Mouse (Mus musculus): ENCODE measurements at regions not wholly inside any gene's neighbourhood (a gene's known extent, or its start where the extent isn't known, plus 50 kb on each side); places are given as distances from the start of the nearest gene placed in this dataset.
A peak's percentile ranks its signal among the peaks of the same experiment; 100 is the strongest.

GRCm38 (mm10) chr19:18200105-18200782, 362.8 kb upstream of the Pcsk5 start:
- DNase-seq (ENCODE audit: low spot score in 2 of 2) = no peak
- Histone ChIP-seq H3K27ac (no peak overlapping the region), H3K4me3 (no peak overlapping the region)
- TF ChIP-seq CTCF (conservative IDR thresholded peaks at IDR 0.05) = no peak

GRCm38 (mm10) chr19:18189102-18189742, 351.8 kb upstream of the Pcsk5 start:
- no peak for DNase-seq (ENCODE audit: low spot score in 2 of 2)
- no peak for TF ChIP-seq CTCF (conservative IDR thresholded peaks at IDR 0.05)
- Histone ChIP-seq H3K4me3 (no peak overlapping the region), H3K27ac (no peak overlapping the region)

GRCm38 (mm10) chr19:18188122-18188866, 350.9 kb upstream of the Pcsk5 start:
- peak; percentile 38 for TF ChIP-seq CTCF (conservative IDR thresholded peaks at IDR 0.05)
- no peak overlapping the region for H3K4me3 ChIP-seq
- DNase-seq (ENCODE audit: low spot score in 2 of 2) = peak in 1 of 2 experiments; percentile 3
- H3K27ac ChIP-seq = no peak overlapping the region

GRCm38 (mm10) chr19:18185767-18186554, 348.5 kb upstream of the Pcsk5 start:
- Histone ChIP-seq H3K4me3 (no peak overlapping the region), H3K27ac (no peak overlapping the region)
- no peak for TF ChIP-seq CTCF (conservative IDR thresholded peaks at IDR 0.05)
- DNase-seq (ENCODE audit: low spot score in 2 of 2) = no peak

- TF ChIP-seq CTCF (conservative IDR thresholded peaks at IDR 0.05) = no peak
- Histone ChIP-seq H3K4me3 (no peak overlapping the region), H3K27ac (no peak overlapping the region)
- DNase-seq (ENCODE audit: low spot score in 2 of 2) = no peak
Observed at GRCm38 (mm10) chr19:18185211-18185610, 347.8 kb upstream of the Pcsk5 start.

- H3K4me3 ChIP-seq = no peak overlapping the region
- no peak overlapping the region for H3K27ac ChIP-seq
- TF ChIP-seq CTCF (conservative IDR thresholded peaks at IDR 0.05) = no peak
- no peak for DNase-seq (ENCODE audit: low spot score in 2 of 2)
Observed at GRCm38 (mm10) chr19:18176200-18176599, 338.8 kb upstream of the Pcsk5 start.

GRCm38 (mm10) chr19:18146494-18146893, 309.1 kb upstream of the Pcsk5 start:
- no peak overlapping the region for H3K4me3 ChIP-seq
- no peak for DNase-seq (ENCODE audit: low spot score in 2 of 2)
- no peak for TF ChIP-seq CTCF (conservative IDR thresholded peaks at IDR 0.05)
- H3K27ac ChIP-seq = no peak overlapping the region

- Histone ChIP-seq H3K4me3 (no peak overlapping the region), H3K27ac (no peak overlapping the region)
- TF ChIP-seq CTCF (conservative IDR thresholded peaks at IDR 0.05) = no peak
- no peak for DNase-seq (ENCODE audit: low spot score in 2 of 2)
Observed at GRCm38 (mm10) chr19:18130936-18131335, 293.5 kb upstream of the Pcsk5 start.

GRCm38 (mm10) chr19:18128786-18129185, 291.4 kb upstream of the Pcsk5 start:
- H3K27ac ChIP-seq = no peak overlapping the region
- no peak for DNase-seq (ENCODE audit: low spot score in 2 of 2)
- no peak for TF ChIP-seq CTCF (conservative IDR thresholded peaks at IDR 0.05)
- no peak overlapping the region for H3K4me3 ChIP-seq

GRCm38 (mm10) chr19:18106236-18106635, 268.8 kb upstream of the Pcsk5 start:
- Histone ChIP-seq H3K4me3 (no peak overlapping the region), H3K27ac (peak overlapping the region; percentile 71)
- no peak for TF ChIP-seq CTCF (conservative IDR thresholded peaks at IDR 0.05)
- no peak for DNase-seq (ENCODE audit: low spot score in 2 of 2)

GRCm38 (mm10) chr19:18104590-18104989, 267.2 kb upstream of the Pcsk5 start:
- Histone ChIP-seq H3K27ac (0 out of 2 replicates have a peak overlapping the region, but pooled peaks have one; percentile 23), H3K4me3 (no peak overlapping the region)
- no peak for TF ChIP-seq CTCF (conservative IDR thresholded peaks at IDR 0.05)
- no peak for DNase-seq (ENCODE audit: low spot score in 2 of 2)

- no peak overlapping the region for H3K4me3 ChIP-seq
- TF ChIP-seq CTCF (conservative IDR thresholded peaks at IDR 0.05) = no peak
- no peak overlapping the region for H3K27ac ChIP-seq
- no peak for DNase-seq (ENCODE audit: low spot score in 2 of 2)
Observed at GRCm38 (mm10) chr19:18101423-18102341, 264.2 kb upstream of the Pcsk5 start.

All from layer of hippocampus, adult 2 months (tissue).